Mouse (Mus musculus) midbrain, embryonic 13.5 days (tissue): ENCODE results near the gene Gm379. TPM values are rescaled to one million over a fixed set of nuclear protein-coding genes. Genes with fewer than 3 reads are reported as not detected.

Source experiments
- ATAC-seq: fragments of 200-750 bp; cut with Nextera tagmentation; 2 replicates; pipeline ENCODE4 v1.8.0; 2017; ENCODE audit warnings: mild to moderate bottlenecking, moderate TSS enrichment, moderate library complexity
- H3K27ac ChIP-seq: fragments of 300-500 bp; sonication (generic); 2 replicates; pipeline ENCODE4 v1.5.1; 2015; ENCODE audit warnings: inconsistent platforms, mild to moderate bottlenecking, moderate library complexity
- H3K27me3 ChIP-seq: fragments of 300-500 bp; sonication (generic); 2 replicates; pipeline ENCODE4 v1.6.1; 2015; ENCODE audit warnings: mild to moderate bottlenecking, inconsistent platforms
- H3K36me3 ChIP-seq: fragments of 300-500 bp; sonication (generic); 2 replicates; pipeline ENCODE4 v1.6.1; 2015; ENCODE audit warnings: mild to moderate bottlenecking, inconsistent platforms
- H3K4me1 ChIP-seq: fragments of 300-500 bp; sonication (generic); replicated peaks from 2 replicates; pipeline ENCODE4 v1.6.1; 2015; ENCODE audit warnings: inconsistent platforms
- H3K4me2 ChIP-seq: fragments of 300-500 bp; sonication (generic); replicated peaks from 2 replicates; pipeline ENCODE4 v1.6.1; 2015; ENCODE audit warnings: moderate library complexity, mild to moderate bottlenecking, inconsistent platforms
- H3K4me3 ChIP-seq: fragments of 300-500 bp; sonication (generic); replicated peaks from 2 replicates; pipeline ENCODE4 v1.5.1; 2015; ENCODE audit warnings: mild to moderate bottlenecking, inconsistent platforms
- H3K9ac ChIP-seq: fragments of 300-500 bp; sonication (generic); replicated peaks from 2 replicates; pipeline ENCODE4 v1.6.1; 2015; ENCODE audit warnings: mild to moderate bottlenecking, inconsistent platforms
- H3K9me3 ChIP-seq: fragments of 300-500 bp; sonication (generic); 2 replicates; pipeline ENCODE4 v1.6.1; 2016; ENCODE audit warnings: mild to moderate bottlenecking, inconsistent platforms
- WGBS: fragments of 180-500 bp; shearing (Covaris S2); methylation state at CpG from one replicate; pipeline ENCODE4 v1.1.7; 2015; 5-methylcytosine and 5-hydroxymethylcytosine counted together
- polyA plus RNA-seq: library from polyadenylated mRNA; unstranded; fragments of >200 nt; fragmentation: Nextera tagmentation; extraction: Ambion mirVana; gene quantifications from 2 replicates; pipeline ENCODE4 v1.2.1, GENCODE M21; 2015

Gm379 gene
- polyA plus RNA-seq = 0.19 TPM in 1 of 2 replicates, not detected in the other

GRCm38 (mm10) chrX:108664885-108665284 lies at the start of gene Gm379:
Gene Gm379 (minus strand): TSS chrX:108664891.
- H3K9me3 ChIP-seq = no peaks in the 10 kb centered on the region
- H3K4me1 ChIP-seq = no peaks in the 10 kb centered on the region
- H3K4me3 ChIP-seq = no peak within 1 kb of the TSS
- no peak for ATAC-seq
- 64% methylated on average over 2 of the region's 2 CpGs for WGBS
- no peak within 1 kb of the TSS for H3K4me2 ChIP-seq
- H3K27ac ChIP-seq = no peak within 1 kb of the TSS
- H3K36me3 ChIP-seq = no peaks in the 10 kb centered on the region
- no peaks in the 10 kb centered on the region for H3K27me3 ChIP-seq
- no peak within 1 kb of the TSS for H3K9ac ChIP-seq

GRCm38 (mm10) chrX:108704312-108704711 lies 39.6 kb upstream of the Gm379 start:
- no peaks in the 10 kb centered on the region for H3K9me3 ChIP-seq
- H3K9ac ChIP-seq = no peak overlapping the region
- H3K4me2 ChIP-seq = no peak overlapping the region
- ATAC-seq = no peak
- no peak overlapping the region for H3K4me3 ChIP-seq
- no peaks in the 10 kb centered on the region for H3K27me3 ChIP-seq
- no peak overlapping the region for H3K27ac ChIP-seq
- H3K4me1 ChIP-seq = no peaks in the 10 kb centered on the region
- WGBS = 82% methylated on average over 2 of the region's 2 CpGs
- no peaks in the 10 kb centered on the region for H3K36me3 ChIP-seq

GRCm38 (mm10) chrX:108668868-108669267 lies 4.2 kb upstream of the Gm379 start:
- Histone ChIP-seq H3K27ac (no peak overlapping the region), H3K27me3 (no peaks in the 10 kb centered on the region), H3K4me1 (no peaks in the 10 kb centered on the region), H3K9ac (no peak overlapping the region), H3K4me3 (no peak overlapping the region), H3K4me2 (no peak overlapping the region), H3K36me3 (no peaks in the 10 kb centered on the region), H3K9me3 (no peaks in the 10 kb centered on the region)
- WGBS = 62% methylated on average over 1 of the region's 1 CpGs
- no peak for ATAC-seq

- WGBS = 55% methylated on average over 1 of the region's 1 CpGs
- Histone ChIP-seq H3K4me3 (no peak overlapping the region), H3K27me3 (no peaks in the 10 kb centered on the region)
These were observed 42.7 kb downstream of the Gm379 start for GRCm38 (mm10) chrX:108621991-108622390.

GRCm38 (mm10) chrX:108620886-108621285 lies 43.8 kb downstream of the Gm379 start:
- Histone ChIP-seq H3K27me3 (no peaks in the 10 kb centered on the region), H3K4me1 (no peaks in the 10 kb centered on the region), H3K9me3 (no peaks in the 10 kb centered on the region), H3K9ac (no peak overlapping the region), H3K27ac (no peak overlapping the region), H3K4me3 (no peak overlapping the region), H3K4me2 (no peak overlapping the region), H3K36me3 (no peaks in the 10 kb centered on the region)
- 79% methylated on average over 1 of the region's 1 CpGs for WGBS
- ATAC-seq = no peak

More at GRCm38 (mm10) chrX:108621991-108622390, 42.7 kb downstream of the Gm379 start:
- Histone ChIP-seq H3K9ac (no peak overlapping the region), H3K4me1 (no peaks in the 10 kb centered on the region), H3K27ac (no peak overlapping the region), H3K36me3 (no peaks in the 10 kb centered on the region), H3K4me2 (no peak overlapping the region), H3K9me3 (no peaks in the 10 kb centered on the region)
- no peak for ATAC-seq

Other genes starting within 250 kb of the Gm379 start
- gene Brwd3, start 169.5 kb upstream of the Gm379 start, polyA plus RNA-seq = 4.9 and 5.5 TPM in 2 replicates